Mouse (Mus musculus): ENCODE data around the gene Gjc2.

DNA sequence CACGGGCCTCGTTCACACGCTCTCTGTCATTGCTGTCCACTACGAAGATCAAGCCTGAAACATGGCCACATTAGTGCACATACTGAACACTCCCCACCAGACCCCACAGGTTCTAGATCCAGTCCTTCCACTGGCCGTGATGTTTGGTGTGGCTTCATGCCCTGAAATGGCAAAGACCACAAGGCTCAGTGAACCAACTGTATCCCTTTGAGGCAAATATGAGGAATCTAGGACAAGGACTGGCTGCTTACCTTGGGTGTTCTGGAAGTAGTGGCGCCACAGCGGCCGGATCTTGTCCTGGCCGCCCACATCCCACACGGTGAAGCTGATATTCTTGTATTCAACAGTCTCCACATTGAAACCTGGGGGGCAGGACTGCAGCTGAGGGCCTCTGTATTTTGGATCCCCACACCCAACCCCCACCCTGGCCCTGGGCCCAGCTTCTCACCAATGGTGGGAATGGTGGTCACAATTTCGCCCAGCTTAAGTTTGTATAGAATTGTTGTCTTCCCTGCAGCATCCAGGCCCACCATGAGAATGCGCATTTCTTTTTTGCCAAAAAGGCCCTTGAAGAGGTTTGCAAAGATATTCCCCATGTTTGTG, 30.0 kb upstream of the Gjc2 start:
- TF ChIP-seq GATA1 (IDR thresholded peaks at IDR 0.05; ENCODE audit: low read length) (no peak), TAL1 (IDR thresholded peaks at IDR 0.05; ENCODE audit: low read length) (no peak)
